Mouse (Mus musculus): ENCODE data around the gene Cog5. TPM values are rescaled to one million over a fixed set of nuclear protein-coding genes. Genes with fewer than 3 reads are reported as not detected.

The Cog5 gene
- polyA plus RNA-seq, 1 experiment from 2014 or later: 34.9 TPM

DNA sequence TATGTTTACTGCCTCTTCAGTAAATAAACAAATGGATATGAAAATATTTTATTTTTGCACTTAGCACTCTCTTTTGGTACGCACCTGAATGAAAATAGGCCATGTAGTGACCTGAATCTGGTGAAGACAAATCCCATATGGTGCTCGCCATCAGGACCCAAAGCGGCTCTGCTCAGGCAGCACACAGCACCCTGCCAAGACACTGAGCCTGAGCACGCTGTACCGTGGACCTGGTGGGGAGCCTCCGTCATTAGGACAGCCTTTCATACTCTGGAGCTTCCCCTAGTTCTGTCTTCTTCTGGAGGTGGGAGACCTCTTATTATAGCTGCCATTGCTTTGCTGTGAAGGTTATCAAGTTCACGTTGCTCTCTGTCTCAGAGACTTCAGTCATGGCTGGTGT, 238.1 kb downstream of the Cog5 start:
- peaks cover 4% of the 10 kb centered on the region; the same call in 1 of the 2 replicates for H3K4me1 ChIP-seq (replicated peaks; ENCODE audit: control insufficient read depth, insufficient read depth, low read length)
- ATAC-seq (replicated peaks; ENCODE audit: low FRiP score, low TSS enrichment, low read depth) (no peak), DNase-seq (ENCODE audit: low spot score) (peak; percentile 31)
- no peaks in the 10 kb centered on the region for H3K27me3 ChIP-seq (replicated peaks; ENCODE audit: control insufficient read depth, insufficient read depth, low read length)
- no peaks in the 10 kb centered on the region; the same call in 1 of the 2 replicates for H3K36me3 ChIP-seq (ENCODE audit: control insufficient read depth, insufficient read depth, low read length)
- WGBS: 90% methylated on average over 7 of the region's 7 CpGs
- no peak overlapping the region for H3K27ac ChIP-seq (ENCODE audit: low read depth)
- H3K4me2 ChIP-seq (ENCODE audit: low read length): no peak overlapping the region
- no peaks in the 10 kb centered on the region for H3K9me3 ChIP-seq (ENCODE audit: control insufficient read depth, low read length)
- no peak overlapping the region for H3K4me3 ChIP-seq (ENCODE audit: low read depth, low read length)
- no peak overlapping the region for H3K9ac ChIP-seq (ENCODE audit: low read length)

DNA sequence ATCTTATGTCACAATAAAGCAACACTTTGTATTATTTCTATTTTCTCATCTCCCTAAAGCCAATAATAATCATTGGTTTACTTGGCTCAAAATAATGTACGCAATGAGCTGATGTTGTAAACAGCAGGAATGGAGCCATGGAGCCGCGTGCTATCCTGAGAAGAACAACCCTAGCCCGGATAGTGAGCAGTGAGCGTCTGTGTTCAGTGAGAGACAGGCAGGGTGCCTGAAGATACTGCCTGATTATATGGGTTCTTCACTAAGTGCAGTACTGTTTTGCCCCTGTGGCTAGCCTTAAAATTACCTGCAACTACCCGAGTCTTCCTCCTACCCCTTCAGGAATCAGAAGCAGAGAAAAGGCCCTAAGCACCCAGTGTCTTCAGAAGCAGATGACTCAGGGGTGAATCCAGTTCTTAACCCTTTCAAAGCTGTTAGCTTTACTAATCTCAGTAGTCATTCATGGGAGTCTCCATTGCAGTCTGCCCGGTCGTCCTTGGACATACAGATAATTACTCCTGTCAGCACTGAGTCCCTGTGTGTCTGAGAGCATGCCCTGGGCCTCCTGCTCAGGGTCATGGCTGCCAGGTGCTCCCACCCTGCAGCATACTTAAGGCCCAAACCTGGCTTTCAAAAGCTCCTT, 240.5 kb downstream of the Cog5 start:
- no peaks in the 10 kb centered on the region for H3K9me3 ChIP-seq (ENCODE audit: control insufficient read depth, low read length)
- H3K36me3 ChIP-seq (ENCODE audit: control insufficient read depth, insufficient read depth, low read length): no peaks in the 10 kb centered on the region; the same call in 1 of the 2 replicates
- H3K4me2 ChIP-seq (ENCODE audit: low read length): no peak overlapping the region
- no peak overlapping the region for H3K27ac ChIP-seq (ENCODE audit: low read depth)
- no peak overlapping the region for H3K9ac ChIP-seq (ENCODE audit: low read length)
- 39% methylated on average over 8 of the region's 8 CpGs for WGBS
- ATAC-seq (replicated peaks; ENCODE audit: low FRiP score, low TSS enrichment, low read depth) (no peak), DNase-seq (ENCODE audit: low spot score) (peak; percentile 42)
- no peaks in the 10 kb centered on the region for H3K27me3 ChIP-seq (replicated peaks; ENCODE audit: control insufficient read depth, insufficient read depth, low read length)
- H3K4me1 ChIP-seq (replicated peaks; ENCODE audit: control insufficient read depth, insufficient read depth, low read length): peaks cover 4% of the 10 kb centered on the region; the same call in 1 of the 2 replicates
- no peak overlapping the region for H3K4me3 ChIP-seq (ENCODE audit: low read depth, low read length)

DNA sequence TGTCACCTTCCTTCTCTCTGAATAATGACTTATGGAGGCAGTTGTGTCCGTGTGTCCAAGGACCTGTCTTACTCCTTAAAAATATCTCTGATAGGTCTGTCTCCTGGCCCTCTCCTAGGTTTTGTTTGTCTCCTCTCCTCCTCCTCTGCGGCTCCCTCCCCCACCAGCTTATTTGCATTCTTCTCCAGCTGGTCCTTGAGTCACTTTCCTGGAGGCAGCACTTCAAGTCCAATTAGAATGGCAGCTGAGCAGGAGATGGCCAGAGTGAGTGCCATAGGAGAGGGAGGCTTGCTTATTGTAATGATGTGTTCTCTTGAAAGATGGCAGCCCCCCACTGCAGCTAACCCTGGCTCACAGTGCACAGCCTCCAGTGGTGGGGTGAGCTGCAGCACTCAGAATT, 241.2 kb downstream of the Cog5 start:
- no peaks in the 10 kb centered on the region for H3K9me3 ChIP-seq (ENCODE audit: control insufficient read depth, low read length)
- H3K4me2 ChIP-seq (ENCODE audit: low read length): no peak overlapping the region
- WGBS: 22% methylated on average over 2 of the region's 2 CpGs
- H3K36me3 ChIP-seq (ENCODE audit: control insufficient read depth, insufficient read depth, low read length): no peaks in the 10 kb centered on the region; the same call in 1 of the 2 replicates
- H3K9ac ChIP-seq (ENCODE audit: low read length): no peak overlapping the region
- DNase-seq (ENCODE audit: low spot score) (peak; percentile 50), ATAC-seq (replicated peaks; ENCODE audit: low FRiP score, low TSS enrichment, low read depth) (no peak)
- H3K4me1 ChIP-seq (replicated peaks; ENCODE audit: control insufficient read depth, insufficient read depth, low read length): peaks cover 4% of the 10 kb centered on the region; the same call in 1 of the 2 replicates
- H3K27ac ChIP-seq (ENCODE audit: low read depth): no peak overlapping the region
- no peaks in the 10 kb centered on the region for H3K27me3 ChIP-seq (replicated peaks; ENCODE audit: control insufficient read depth, insufficient read depth, low read length)
- H3K4me3 ChIP-seq (ENCODE audit: low read depth, low read length): no peak overlapping the region

DNA sequence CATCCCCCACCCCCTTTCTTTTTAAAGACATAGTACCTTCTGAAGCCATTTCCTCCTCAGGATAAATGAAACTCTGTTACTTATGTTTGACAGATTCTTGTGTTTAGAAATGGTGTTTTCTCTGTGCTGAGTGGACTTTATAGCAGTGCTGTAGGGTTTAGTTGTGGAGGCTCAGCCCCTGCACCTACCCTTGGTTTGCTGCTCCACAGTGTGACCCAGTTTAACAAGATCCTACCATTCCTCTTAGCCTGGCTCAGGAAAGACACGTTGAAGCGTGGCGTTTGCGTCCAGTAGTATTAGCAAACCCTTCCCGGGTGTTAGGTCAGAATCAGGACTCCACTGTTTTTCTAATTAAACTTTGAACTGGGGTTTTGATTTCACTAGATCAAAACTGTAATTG, 241.6 kb downstream of the Cog5 start:
- Histone ChIP-seq H3K4me3 (ENCODE audit: low read depth, low read length) (no peak overlapping the region), H3K4me1 (replicated peaks; ENCODE audit: control insufficient read depth, insufficient read depth, low read length) (peaks cover 4% of the 10 kb centered on the region; the same call in 1 of the 2 replicates), H3K27me3 (replicated peaks; ENCODE audit: control insufficient read depth, insufficient read depth, low read length) (no peaks in the 10 kb centered on the region), H3K9me3 (ENCODE audit: control insufficient read depth, low read length) (no peaks in the 10 kb centered on the region), H3K4me2 (ENCODE audit: low read length) (no peak overlapping the region), H3K36me3 (ENCODE audit: control insufficient read depth, insufficient read depth, low read length) (no peaks in the 10 kb centered on the region; the same call in 1 of the 2 replicates), H3K27ac (ENCODE audit: low read depth) (peak overlapping the region; percentile 19; the same call in 1 of the 2 replicates), H3K9ac (ENCODE audit: low read length) (no peak overlapping the region)
- WGBS: 35% methylated on average over 5 of the region's 5 CpGs
- ATAC-seq (replicated peaks; ENCODE audit: low FRiP score, low TSS enrichment, low read depth): no peak
- DNase-seq (ENCODE audit: low spot score): no peak

DNA sequence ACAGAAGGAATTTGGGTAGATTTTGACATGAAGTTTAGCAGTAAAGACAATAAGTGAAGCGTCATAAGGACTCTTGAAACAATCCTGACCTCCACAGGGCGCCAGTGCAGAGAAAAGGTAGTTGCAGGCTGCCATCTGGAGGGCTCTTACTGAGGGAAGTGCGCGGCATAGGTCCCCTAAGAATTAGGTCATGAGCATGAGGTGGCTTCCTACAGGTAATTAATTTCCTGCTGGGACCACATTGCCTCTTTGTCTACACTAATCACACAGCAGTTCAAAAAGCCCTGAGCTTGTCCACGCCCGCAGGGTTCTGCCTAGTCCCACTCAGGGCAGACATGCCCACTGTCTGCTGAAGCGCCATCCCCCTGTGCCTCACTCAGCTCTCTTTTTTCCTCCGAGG, 242.3 kb downstream of the Cog5 start:
- Histone ChIP-seq H3K4me2 (ENCODE audit: low read length) (no peak overlapping the region), H3K4me1 (replicated peaks; ENCODE audit: control insufficient read depth, insufficient read depth, low read length) (peaks cover 4% of the 10 kb centered on the region; the same call in 1 of the 2 replicates), H3K36me3 (ENCODE audit: control insufficient read depth, insufficient read depth, low read length) (peaks cover 3% of the 10 kb centered on the region; the same call in 1 of the 2 replicates), H3K4me3 (ENCODE audit: low read depth, low read length) (no peak overlapping the region), H3K27ac (ENCODE audit: low read depth) (no peak overlapping the region), H3K27me3 (replicated peaks; ENCODE audit: control insufficient read depth, insufficient read depth, low read length) (no peaks in the 10 kb centered on the region), H3K9ac (ENCODE audit: low read length) (no peak overlapping the region), H3K9me3 (ENCODE audit: control insufficient read depth, low read length) (no peaks in the 10 kb centered on the region)
- ATAC-seq (replicated peaks; ENCODE audit: low FRiP score, low TSS enrichment, low read depth) (no peak), DNase-seq (ENCODE audit: low spot score) (peak; percentile 50)
- 59% methylated on average over 8 of the region's 8 CpGs for WGBS

DNA sequence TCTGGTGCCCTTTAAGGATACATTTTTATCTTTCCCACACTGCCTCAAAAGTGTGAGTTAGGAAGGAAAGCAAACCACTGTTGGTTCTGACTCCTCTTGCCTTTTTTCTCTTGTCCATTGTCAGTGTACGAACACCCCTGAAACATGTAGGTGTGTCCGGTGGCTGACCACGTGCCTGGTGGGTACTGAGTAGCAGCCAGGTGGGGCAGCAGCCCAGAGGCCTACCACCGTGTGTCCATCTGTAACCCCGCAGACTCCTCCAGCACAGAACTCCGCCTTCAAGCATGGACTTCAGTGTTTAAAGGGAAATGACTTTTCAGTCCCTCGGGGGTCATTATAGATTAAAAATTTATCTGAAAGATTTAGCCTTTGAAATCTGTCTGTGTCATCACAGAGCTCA, 242.8 kb downstream of the Cog5 start:
- WGBS: 69% methylated on average over 7 of the region's 7 CpGs
- no peak overlapping the region for H3K4me2 ChIP-seq (ENCODE audit: low read length)
- H3K4me1 ChIP-seq (replicated peaks; ENCODE audit: control insufficient read depth, insufficient read depth, low read length): peaks cover 4% of the 10 kb centered on the region; the same call in 1 of the 2 replicates
- no peak overlapping the region for H3K4me3 ChIP-seq (ENCODE audit: low read depth, low read length)
- H3K27ac ChIP-seq (ENCODE audit: low read depth): no peak overlapping the region
- no peaks in the 10 kb centered on the region for H3K9me3 ChIP-seq (ENCODE audit: control insufficient read depth, low read length)
- ATAC-seq (replicated peaks; ENCODE audit: low FRiP score, low TSS enrichment, low read depth) (no peak), DNase-seq (ENCODE audit: low spot score) (peak; percentile 32)
- H3K27me3 ChIP-seq (replicated peaks; ENCODE audit: control insufficient read depth, insufficient read depth, low read length): no peaks in the 10 kb centered on the region
- H3K9ac ChIP-seq (ENCODE audit: low read length): no peak overlapping the region
- H3K36me3 ChIP-seq (ENCODE audit: control insufficient read depth, insufficient read depth, low read length): peaks cover 3% of the 10 kb centered on the region; the same call in 1 of the 2 replicates

DNA sequence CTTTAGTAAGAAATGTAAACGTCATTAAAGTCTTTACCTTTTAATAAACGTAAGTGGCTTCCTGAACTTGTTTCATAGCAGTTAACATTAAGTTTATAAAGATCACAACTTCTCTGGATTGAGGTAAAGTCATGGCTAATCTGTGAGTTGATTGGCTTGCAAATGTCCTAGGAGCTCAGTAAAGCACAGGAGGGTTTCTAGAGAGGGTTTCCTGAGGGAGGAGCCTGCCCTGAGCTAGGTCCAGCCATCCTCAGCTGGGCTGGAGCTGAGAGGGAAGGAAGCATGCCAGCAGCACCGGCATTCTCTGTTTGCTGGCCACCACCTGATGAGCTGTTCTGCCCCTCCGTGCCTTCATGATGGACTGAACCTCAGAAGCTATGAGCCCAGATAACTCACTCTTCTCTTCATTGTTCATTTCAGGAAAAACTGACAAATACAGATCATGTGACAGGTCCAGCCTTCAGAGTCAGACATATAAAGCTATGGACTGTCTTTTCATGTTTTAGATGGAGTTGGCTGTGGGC, 245.8 kb downstream of the Cog5 start:
- no peak for ATAC-seq (replicated peaks; ENCODE audit: low FRiP score, low TSS enrichment, low read depth)
- no peaks in the 10 kb centered on the region for H3K9me3 ChIP-seq (ENCODE audit: control insufficient read depth, low read length)
- H3K9ac ChIP-seq (ENCODE audit: low read length): no peak overlapping the region
- H3K36me3 ChIP-seq (ENCODE audit: control insufficient read depth, insufficient read depth, low read length): 0 out of 2 replicates have a peak, but pooled peaks cover 3% of the 10 kb centered on the region
- H3K4me1 ChIP-seq (replicated peaks; ENCODE audit: control insufficient read depth, insufficient read depth, low read length): peaks cover 4% of the 10 kb centered on the region; the same call in 1 of the 2 replicates
- no peak overlapping the region for H3K4me2 ChIP-seq (ENCODE audit: low read length)
- H3K27me3 ChIP-seq (replicated peaks; ENCODE audit: control insufficient read depth, insufficient read depth, low read length): no peaks in the 10 kb centered on the region
- H3K4me3 ChIP-seq (ENCODE audit: low read depth, low read length): no peak overlapping the region
- no peak overlapping the region for H3K27ac ChIP-seq (ENCODE audit: low read depth)
- 83% methylated on average over 4 of the region's 4 CpGs for WGBS
- no peak for DNase-seq (ENCODE audit: low spot score)

DNA sequence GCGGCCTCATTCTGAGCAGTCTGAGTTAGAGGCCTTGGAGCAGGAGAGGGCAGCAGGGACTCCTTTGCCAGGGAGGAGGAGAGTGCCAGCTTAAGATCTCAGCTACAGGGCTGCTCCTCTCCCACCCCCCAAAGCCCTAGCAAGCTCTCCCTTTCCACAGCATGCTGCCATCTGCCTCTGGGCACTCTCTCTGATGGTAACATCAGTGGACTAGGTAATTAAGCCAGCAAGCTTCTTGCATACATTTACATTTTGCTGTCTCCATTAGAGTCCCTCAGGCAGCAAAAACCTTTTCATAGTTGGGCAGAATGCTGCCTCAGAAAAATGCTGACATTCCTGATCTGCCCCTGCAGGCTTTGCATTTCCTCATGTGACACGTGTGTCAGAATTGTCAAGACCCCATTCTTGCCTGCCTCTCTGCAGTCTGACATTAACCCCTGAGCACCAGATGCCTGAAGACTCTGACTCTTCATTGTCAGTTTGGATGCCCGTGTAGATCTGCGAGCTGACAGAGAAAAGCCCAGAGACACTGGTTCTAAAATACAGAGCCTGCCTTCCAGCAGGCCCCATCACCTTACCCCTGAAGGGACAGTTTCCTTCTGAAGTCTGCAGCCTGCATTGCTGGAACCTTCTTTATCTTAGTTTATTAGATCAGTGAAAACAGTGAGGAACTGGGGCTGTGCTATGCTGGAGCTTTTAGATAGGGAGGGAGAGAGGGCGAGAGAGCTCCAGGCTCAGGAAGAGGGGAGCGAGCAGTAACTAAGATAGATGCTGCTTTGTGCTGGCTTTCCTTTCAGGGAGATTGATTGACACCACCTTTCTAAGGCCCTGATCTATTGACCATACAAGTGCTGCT, 251.3 kb downstream of the Cog5 start:
- Histone ChIP-seq H3K4me3 (ENCODE audit: low read depth, low read length) (no peak overlapping the region), H3K36me3 (ENCODE audit: control insufficient read depth, insufficient read depth, low read length) (0 out of 2 replicates have a peak, but pooled peaks cover 3% of the 10 kb centered on the region), H3K4me2 (ENCODE audit: low read length) (no peak overlapping the region), H3K4me1 (replicated peaks; ENCODE audit: control insufficient read depth, insufficient read depth, low read length) (no peaks in the 10 kb centered on the region), H3K27me3 (replicated peaks; ENCODE audit: control insufficient read depth, insufficient read depth, low read length) (no peaks in the 10 kb centered on the region), H3K9me3 (ENCODE audit: control insufficient read depth, low read length) (no peaks in the 10 kb centered on the region), H3K27ac (ENCODE audit: low read depth) (no peak overlapping the region), H3K9ac (ENCODE audit: low read length) (no peak overlapping the region)
- no peak for DNase-seq (ENCODE audit: low spot score)
- ATAC-seq (replicated peaks; ENCODE audit: low FRiP score, low TSS enrichment, low read depth): no peak
- WGBS: 50% methylated on average over 6 of the region's 6 CpGs
